Mouse (Mus musculus) spleen, embryonic (tissue): ENCODE measurements around the gene Kit.

Source experiments
- CTCF ChIA-PET: fragments of 350-600 bp; sonication (Branson Sonifier 250); formaldehyde crosslinking; loops from one replicate; lab custom pipeline; 2022; lab: Charles Lee

Gene Kit

DNA sequence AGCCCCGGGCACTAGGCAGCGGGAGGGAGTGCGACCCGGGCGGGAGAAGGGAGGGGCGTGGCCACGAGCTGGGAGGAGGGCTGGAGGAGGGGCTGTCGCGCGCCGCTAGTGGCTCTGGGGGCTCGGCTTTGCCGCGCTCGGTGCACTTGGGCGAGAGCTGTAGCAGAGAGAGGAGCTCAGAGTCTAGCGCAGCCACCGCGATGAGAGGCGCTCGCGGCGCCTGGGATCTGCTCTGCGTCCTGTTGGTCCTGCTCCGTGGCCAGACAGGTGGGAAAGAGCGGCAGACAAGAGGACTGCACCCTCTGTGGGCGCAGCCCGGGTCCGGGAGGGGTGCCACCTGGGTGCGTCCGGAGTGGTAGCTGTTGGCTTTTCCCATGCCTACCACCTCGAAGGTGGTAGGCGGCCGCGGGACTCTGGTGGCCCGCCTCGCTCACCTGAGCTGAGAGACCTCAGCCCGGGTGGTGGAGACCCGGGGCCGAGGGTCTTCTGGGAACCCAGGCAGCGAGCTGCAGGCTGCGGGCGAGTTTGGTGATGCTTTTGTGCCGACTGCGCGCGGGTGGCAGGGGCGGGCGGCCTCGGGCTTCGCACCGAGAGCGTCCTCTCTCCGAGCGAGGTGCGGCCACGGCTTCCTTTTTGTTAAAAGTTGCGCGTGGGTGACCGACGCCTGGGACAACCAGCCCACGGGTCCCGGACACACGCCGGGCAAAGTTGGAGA, at the start of gene Kit:
Gene Kit, plus strand, starts transcription at position 65 of the 715 bp plus-strand sequence.
- CTCF ChIA-PET = no interaction called here

DNA sequence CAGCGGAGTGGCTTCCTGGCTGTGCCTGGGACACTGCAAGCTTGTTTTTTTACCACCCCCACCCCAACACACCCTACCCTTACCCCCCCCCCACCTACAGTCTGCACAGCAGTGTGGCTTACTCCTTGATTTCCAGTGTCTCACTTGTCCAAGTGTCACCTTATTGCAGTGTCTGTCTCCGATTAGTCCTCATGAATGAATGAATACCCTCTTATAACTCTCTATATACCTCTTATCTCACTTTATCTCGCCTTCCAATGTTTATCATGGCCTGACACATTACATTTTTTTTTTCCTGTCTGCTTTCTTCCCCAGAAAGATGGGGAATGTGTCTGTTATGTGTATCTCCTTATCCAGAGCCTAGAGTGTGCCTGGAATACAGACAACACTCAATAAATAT, 38.6 kb upstream of the Kit start:
- CTCF ChIA-PET = no interaction called here

DNA sequence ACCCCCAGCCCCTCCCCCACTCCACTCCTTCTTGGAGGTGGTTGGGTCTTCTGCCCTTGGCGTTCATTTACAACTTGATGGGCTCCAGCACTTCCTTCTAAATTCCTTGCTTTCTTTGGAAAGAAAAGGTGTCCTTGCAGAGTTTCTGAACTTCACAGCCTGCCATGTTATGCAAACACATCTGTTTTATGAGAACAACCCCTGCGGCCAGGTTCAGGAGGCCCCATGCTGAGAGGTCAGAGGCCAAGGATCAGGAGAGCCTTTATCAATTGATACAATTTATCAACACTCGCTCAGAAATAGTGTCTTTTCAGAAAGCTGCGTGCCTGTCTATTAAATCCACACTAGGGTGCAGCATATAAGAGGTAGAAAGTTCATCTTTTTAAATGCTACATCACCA, 37.0 kb upstream of the Kit start:
- CTCF ChIA-PET = no interaction called here

DNA sequence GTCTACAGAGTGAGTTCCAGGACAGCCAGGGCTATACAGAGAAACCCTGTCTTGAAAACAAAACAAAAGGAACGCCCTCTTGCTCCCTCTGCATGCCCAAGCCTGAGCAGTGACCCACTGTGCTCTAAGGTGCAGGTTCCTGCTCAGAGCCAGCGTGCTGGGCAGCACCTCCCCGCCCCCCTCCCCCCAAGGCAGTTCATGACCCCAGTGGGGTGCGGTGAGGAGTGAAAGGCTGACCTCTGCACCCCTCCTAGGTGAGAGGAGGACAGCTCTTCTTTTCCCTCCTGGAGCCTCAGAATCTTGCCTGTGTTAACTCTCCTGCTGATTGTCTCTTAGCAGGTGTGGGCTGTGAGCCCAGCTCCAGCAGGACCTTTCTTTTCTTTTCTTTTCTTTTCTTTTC, 36.3 kb upstream of the Kit start:
- CTCF ChIA-PET = no interaction called here

DNA sequence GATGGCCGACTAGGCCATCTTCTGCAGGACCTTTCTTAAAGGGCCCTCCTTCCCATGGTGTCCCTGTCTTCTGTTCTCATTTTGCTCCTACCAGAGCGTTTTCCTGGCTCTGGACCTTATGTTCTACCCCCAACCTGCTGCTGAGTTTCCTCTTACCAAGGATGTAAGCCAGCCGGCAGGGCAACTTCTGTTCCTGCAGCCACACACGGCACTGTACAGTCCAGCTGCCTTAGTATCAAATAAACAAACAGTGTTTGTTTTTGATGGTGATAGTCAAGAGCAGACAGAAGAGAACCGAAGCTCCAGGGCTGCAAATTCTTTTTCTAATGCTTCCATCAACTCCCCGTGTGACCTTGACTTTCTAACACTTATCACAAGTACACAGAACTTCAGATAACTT, 35.6 kb upstream of the Kit start:
- CTCF ChIA-PET = no interaction called here

DNA sequence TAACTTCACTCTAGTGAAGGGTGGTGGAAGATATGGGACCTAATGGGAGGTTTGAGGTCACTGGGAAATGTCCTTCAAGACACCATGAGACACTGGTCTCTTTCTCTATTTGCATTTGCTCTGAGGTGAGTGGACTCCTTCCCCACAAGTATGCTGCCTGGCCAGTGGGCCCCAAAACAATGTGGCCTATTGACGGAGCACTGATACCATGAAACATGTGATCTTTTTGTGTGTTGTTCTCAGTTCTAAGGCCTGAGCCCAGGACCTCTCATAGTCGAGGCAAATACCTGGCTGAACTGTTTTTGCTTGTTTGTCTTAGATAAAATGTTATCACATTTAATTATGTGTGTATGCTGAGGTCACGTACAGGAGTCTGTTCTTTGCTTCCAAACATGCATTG, 31.0 kb upstream of the Kit start:
- CTCF ChIA-PET = no interaction called here

DNA sequence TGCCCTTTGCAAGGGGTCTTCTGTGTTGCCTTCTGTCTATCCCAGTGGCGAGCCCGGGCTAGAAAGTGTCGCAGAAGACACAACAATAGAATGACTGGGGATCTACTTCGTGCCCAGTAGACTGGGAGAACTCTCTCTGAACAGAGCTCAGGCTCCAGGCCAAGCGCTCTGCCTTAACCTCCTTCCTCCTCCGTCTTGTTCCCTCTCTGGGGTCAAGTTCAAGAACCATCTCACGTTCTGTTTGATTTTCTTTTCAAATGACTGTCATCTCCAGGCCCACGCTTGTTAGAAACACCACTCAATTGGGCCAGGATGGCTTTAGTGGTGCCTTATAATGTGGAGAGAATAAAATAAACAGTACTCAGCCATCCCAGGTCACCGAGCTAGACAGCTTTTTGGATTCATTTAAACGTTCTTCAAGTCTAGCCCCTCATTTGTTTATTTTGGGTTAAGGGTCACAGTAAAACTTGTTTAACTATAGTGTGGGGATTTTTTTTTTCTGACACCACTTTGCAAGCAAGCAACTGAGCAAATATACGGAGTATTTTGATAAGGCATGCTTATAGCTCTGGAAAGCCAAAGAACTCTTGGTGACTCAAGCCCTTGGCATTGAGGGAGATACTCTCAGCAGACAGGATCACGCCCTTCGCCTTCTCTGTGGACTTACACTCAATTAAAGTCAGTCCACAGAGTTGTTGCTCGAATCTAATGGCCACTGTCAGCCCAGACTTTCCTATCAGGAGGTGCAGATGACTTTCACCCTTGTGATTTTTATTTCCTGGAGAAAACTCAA, 30.0 kb upstream of the Kit start:
- CTCF ChIA-PET = no interaction called here

DNA sequence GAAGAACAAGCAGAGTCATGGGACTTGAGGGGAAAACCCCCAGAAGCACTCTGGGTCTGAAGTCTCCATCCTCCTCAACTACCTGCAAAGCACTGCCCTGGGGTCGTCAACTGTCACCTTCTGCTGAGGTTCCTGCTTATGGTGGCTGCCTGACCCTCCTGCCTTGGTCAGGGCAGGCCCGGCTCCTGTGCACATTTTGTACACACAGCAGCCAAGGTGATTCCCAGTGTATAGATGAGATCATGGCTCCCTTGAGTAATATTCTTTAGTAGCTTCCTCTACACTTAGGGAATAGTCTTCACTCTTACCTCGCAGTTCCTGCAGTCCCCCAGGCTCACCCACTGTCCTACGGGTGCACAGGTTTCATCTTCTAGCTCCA, 29.5 kb upstream of the Kit start:
- CTCF ChIA-PET = interaction anchor here (0.5 kb wide), 2 partner anchors 32 to 282 kb away, joined by 3 read pairs; no protein-coding TSS in a partner anchor

DNA sequence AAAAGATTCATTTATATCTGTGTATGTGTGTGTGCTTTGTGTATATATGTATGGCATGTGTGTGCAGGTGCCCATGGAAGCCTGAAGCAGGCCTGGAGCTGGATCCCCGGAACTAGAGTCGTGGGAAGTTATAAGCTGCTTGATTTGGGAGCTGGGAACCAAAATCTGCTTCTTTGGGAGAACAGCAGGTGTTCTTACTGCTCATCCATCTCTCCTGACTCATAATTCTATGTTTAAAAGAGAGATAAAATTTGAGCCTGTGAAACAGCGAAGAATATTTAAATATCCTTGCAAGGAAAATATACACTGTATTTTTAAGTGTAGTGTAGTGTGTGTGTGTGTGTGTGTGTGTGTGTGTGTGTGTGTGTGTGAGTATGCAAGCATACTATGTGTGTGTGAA, 21.7 kb upstream of the Kit start:
- CTCF ChIA-PET = no interaction called here

DNA sequence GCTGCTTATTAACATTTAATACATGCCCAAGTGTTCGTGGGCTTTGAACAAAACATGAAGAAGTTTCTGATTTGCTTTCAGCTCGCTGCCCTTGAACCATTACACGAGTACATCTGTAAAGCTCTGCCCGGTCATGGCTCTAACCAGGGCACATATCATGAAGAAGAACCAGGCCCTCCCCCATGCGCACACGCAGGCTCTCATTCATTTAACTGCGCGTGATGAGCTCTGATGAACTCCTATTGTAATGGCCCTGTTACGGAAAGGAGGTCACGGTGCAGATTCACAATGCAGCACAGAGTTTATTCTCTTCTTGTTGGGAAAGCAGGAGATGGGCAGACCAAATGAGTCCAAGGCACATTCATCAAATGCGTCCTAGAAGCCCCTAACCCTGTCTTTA, 17.1 kb upstream of the Kit start:
- CTCF ChIA-PET = no interaction called here

DNA sequence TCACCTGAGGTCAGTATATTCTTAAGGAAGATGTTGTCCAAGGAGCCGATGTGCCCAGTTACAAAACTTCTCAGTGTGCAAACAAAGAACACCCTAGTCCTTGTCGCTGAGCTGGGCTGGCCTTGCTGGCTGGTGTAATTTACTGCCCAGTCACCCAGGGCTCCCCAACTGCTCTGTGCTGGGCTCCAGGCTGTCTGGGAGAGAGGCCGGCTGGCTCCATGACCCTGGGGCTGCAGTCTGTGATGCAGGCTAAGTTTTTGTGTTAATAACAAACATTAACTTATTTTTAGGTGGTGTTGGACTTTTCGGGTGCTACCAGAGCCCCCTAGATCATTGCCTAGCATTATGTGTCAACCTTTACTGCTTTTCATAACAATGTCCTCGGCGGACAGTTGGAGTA, 15.4 kb upstream of the Kit start:
- CTCF ChIA-PET = no interaction called here

DNA sequence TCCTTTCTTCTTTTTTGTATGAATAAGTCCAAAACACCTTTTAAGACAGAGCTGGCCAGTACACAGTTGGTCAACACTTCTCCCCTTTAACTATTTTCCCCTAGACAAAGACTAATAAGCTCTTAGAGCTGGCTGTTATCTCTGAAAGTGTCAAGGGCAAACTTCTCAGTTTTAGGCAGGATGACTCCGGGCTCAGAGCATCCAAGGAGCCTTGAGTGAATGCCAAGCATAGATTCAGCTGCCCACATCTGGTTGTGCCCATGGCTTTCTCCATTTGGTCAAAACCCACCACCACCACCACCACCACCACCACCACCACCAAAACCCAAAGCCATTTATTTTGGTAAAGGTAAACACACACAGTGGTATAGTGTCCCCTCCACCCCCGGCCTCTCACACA, 13.5 kb upstream of the Kit start:
- CTCF ChIA-PET = interaction anchor here (0.6 kb wide), 1 partner anchor 1485 kb away, joined by 4 read pairs; no protein-coding TSS in a partner anchor

DNA sequence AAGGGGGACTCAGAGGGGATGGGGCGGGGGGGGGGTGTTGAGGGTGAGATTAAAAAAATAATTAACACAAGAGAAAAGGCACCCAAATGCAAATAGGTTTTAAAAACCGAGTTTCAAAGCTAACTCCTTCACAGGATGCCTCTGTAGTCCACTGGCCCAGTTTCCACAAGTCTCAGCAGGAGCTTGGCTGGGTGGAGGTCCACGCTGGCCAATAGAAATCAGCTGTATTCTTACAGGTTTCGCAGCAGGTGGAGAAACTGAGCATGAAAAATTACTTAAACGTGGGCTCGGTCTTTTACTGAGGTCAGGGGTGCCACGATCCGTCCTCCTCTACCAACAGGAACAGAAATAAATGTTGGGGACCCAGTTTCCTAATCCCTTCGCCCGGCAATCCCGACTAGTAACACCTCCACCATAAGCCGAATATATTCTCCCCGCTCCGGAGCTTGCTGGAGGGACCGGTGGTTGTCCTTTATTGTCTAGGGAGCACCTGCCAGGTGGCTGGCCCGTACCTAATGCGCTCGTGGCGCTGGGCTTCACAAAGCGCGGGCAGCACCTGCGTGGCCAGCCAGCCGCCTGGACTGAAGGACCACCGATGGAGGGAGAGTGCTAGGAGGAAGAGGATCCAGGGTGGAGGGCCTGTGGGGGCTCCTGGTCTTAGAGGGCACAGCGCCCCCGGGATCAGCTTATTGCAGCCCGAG, 415 bp upstream of the Kit start:
- CTCF ChIA-PET = no interaction called here

DNA sequence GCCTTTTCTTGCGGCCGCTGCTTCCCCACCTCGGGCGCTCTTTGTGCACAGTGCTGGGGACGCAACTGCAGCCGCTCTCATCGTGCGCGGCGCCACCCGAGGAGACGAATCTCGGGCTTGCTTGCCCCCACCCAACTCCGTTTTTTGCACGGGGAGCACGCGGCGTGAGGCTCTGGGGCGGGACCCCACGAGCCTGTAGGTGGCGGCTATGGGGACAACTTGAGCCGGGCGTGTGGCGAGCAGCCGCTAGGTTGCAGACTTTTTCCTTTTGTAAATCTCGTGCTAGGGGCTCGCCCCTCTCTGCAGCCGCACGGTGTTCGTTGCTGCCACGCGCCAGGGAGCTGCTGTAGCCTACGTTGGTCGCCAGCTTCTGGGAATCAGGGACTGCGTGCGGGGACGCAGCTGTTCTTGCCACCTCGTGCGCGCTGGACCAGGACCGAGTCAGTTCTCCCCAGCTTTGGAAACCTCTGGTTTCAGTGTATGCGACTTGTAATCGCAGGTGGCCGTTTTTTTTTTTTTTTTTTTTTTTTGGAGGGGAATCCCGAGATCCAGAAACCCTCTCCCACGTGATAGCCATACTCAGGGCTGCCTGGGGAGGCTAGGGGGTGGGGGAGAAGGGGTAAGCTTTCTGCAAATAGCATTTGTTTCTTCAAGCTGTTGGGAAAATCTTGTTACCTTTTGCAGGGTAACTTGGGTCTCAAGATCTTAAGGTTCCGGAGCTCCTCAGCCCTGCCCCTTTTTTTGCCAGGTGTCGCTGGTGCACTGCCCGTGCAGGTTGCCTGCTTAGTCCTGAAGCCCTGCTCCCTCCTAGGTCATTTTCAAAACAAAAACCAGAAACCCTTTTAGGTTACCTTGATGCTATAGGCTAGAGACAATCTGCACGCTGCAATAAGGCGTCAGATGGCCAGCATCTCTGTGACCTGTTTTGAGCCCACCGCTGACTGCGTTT, 1.1 kb downstream of the Kit start:
- CTCF ChIA-PET = no interaction called here

DNA sequence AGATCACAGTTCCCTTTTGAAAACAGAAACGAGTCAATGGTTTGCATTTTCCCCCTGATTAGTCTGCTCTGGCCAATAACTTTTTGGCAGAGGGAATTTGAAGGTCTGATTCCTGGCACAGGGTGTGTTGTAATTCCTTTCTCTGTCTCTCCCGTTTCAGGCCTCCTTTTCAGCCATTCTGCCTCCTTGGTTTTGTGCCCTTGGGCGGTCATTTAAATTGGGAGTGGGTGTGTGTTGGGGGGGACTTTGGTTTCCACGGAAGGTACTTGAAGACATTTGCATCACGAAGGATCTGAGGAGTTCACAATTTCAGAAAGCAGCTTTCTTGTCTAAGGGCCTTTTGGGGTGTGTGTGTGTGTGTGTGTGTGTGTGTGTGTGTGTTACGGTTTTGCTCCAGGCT, 2.0 kb downstream of the Kit start:
- CTCF ChIA-PET = no interaction called here

DNA sequence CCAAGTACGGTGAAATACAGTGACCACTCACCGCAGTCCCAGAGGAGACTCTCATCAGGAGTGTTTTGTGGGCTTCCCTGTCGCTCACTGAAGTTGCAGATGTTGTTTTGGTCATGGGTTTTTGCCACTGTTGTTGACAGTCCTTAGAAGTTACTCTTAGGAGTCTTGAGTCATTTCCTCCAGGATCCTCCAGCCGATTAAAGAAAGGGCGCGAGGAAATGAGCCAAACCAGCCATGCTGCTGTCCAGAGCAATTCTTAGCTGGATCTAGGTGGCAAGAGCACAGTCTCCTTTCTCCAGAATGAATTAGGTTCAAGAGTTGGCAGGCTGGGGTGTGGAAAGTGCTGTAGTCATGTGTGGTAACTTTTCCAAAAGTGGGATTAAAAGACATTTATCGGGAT, 3.4 kb downstream of the Kit start:
- CTCF ChIA-PET = no interaction called here

DNA sequence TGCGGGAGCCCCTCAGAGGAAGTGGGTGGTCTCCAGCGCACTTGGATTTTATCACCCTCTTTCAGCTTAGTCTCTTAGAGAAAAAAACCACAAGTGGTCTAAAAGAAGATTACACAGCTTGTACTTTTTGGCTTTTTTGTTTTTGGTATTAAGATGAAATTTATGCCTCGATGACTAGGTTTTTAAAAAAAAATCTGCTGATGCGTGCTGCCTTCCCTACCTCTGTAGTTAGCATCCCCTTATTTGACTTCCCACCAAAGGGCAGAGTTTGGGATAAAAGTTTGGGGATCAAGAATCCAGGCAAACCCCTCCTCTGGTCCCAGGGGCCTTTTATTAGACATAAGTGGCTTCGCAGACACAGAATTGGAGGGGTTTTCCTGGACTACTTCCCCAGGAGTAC, 4.5 kb downstream of the Kit start:
- CTCF ChIA-PET = no interaction called here

DNA sequence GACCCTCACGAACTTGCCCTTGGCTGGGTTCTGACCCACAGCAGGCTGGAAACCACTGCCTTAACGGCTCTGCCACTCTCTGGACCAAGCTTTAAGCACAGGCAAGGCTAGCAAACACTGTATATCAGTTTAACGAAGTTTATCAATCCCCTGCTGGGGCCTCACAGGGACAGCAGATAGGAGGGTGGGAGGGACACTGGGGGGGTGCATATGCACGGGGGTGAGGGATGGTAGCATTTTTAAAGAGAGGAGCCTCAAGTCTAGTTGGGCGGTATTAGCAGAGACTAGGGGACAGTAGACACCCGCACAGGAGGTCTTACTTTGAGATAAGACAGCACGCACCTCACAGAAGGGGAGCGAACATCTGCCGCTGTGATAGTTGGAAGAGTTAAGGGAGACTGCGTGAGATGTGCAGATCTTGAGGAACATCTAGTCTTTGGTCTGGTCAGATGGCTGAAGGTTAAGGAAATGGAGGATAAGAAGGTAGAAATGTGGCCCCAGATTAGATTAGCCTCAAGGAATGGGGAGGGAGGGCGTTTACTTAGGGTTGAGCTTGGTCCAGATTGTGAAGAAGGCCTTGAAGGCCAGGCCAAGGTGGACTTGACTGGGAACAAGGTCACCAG, 5.0 kb downstream of the Kit start:
- CTCF ChIA-PET = no interaction called here

DNA sequence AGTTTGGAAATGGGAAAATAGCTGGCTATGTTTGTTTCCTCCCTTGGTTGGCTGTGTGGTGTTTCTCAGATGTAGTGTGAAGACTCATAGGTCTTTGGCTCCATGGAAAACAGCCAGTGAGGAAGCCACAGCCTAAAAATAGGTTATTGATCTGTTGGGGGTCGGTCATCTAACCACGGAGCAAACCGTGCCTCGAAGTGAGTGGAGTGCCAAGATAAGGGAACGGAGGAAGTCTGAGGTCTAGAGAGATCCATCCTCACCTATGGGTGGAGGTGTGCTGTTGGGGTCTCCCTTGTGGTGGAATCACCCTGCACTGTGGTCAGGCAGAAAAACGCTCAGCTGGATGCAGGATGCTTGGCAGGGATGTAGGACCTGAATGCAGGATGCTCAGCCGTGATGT, 7.2 kb downstream of the Kit start:
- CTCF ChIA-PET = interaction anchor here (0.6 kb wide), 1 partner anchor 30 kb away, joined by 3 read pairs; no protein-coding TSS in a partner anchor

DNA sequence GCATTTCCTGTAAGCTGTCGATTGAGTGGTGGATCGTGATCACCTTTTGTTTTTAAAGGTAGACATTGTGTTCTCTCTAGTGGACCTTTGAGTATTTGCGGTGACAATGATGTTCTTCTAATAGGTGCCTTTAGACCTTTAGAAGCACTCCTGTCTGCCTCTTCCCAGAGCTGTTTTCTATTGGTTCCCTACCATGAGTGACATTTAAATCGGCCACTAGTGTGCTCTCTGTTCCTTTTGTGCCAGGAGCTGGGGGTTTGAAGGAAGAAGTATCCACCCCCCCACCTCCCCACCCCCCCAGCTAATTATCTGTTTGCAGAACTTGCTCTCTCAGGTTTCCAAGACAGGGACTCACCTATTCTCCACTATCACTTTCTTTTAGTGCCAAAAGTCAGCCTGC, 13.1 kb downstream of the Kit start:
- CTCF ChIA-PET = no interaction called here
